Mouse (Mus musculus): ENCODE measurements around the gene Med12l. TPM values are rescaled to one million over a fixed set of nuclear protein-coding genes. Genes with fewer than 3 reads are reported as not detected.

Gene Med12l
- polyA plus RNA-seq, 1 experiment from 2014 or later: 1.6 TPM

- Histone ChIP-seq H3K4me2 (ENCODE audit: low read depth, severe bottlenecking) (no peak overlapping the region), H3K9me3 (ENCODE audit: control insufficient read depth, low read length) (no peaks in the 10 kb centered on the region), H3K9ac (ENCODE audit: low read length) (no peak overlapping the region), H3K4me1 (ENCODE audit: control insufficient read depth, insufficient read depth, low read length) (no peaks in the 10 kb centered on the region), H3K36me3 (ENCODE audit: control insufficient read depth, insufficient read depth, low read length) (no peaks in the 10 kb centered on the region), H3K27me3 (ENCODE audit: control insufficient read depth, insufficient read depth, low read length) (0 out of 2 replicates have a peak, but pooled peaks cover 6% of the 10 kb centered on the region), H3K27ac (replicated peaks; ENCODE audit: low read depth, low read length) (no peak overlapping the region), H3K4me3 (ENCODE audit: low read depth, low read length) (no peak overlapping the region)
- DNase-seq (ENCODE audit: low spot score): no peak
- no peak for ATAC-seq (ENCODE audit: insufficient number of reproducible peaks, low FRiP score, low TSS enrichment, low read depth)
- WGBS: 90% methylated on average over 3 of the region's 3 CpGs
Measured at GRCm38 (mm10) chr3:59010276-59010675, 4.7 kb downstream of the Med12l start.

- Histone ChIP-seq H3K4me2 (ENCODE audit: low read depth, severe bottlenecking) (no peak overlapping the region), H3K27me3 (ENCODE audit: control insufficient read depth, insufficient read depth, low read length) (no peaks in the 10 kb centered on the region), H3K27ac (replicated peaks; ENCODE audit: low read depth, low read length) (no peak overlapping the region), H3K9me3 (ENCODE audit: control insufficient read depth, low read length) (no peaks in the 10 kb centered on the region), H3K4me3 (ENCODE audit: low read depth, low read length) (no peak overlapping the region), H3K9ac (ENCODE audit: low read length) (no peak overlapping the region), H3K4me1 (ENCODE audit: control insufficient read depth, insufficient read depth, low read length) (no peaks in the 10 kb centered on the region), H3K36me3 (ENCODE audit: control insufficient read depth, insufficient read depth, low read length) (no peaks in the 10 kb centered on the region)
- DNase-seq (ENCODE audit: low spot score): no peak
- ATAC-seq (ENCODE audit: insufficient number of reproducible peaks, low FRiP score, low TSS enrichment, low read depth): no peak
- WGBS: 64% methylated on average over 4 of the region's 4 CpGs
Measured at GRCm38 (mm10) chr3:59015698-59016412, 10.2 kb downstream of the Med12l start.

GRCm38 (mm10) chr3:59016501-59016900, 10.9 kb downstream of the Med12l start:
- DNase-seq (ENCODE audit: low spot score): no peak
- WGBS: 88% methylated on average over 9 of the region's 9 CpGs

GRCm38 (mm10) chr3:59021236-59021635, 15.6 kb downstream of the Med12l start:
- Histone ChIP-seq H3K9ac (ENCODE audit: low read length) (no peak overlapping the region), H3K36me3 (ENCODE audit: control insufficient read depth, insufficient read depth, low read length) (no peaks in the 10 kb centered on the region), H3K27me3 (ENCODE audit: control insufficient read depth, insufficient read depth, low read length) (no peaks in the 10 kb centered on the region), H3K4me2 (ENCODE audit: low read depth, severe bottlenecking) (no peak overlapping the region), H3K27ac (replicated peaks; ENCODE audit: low read depth, low read length) (no peak overlapping the region), H3K9me3 (ENCODE audit: control insufficient read depth, low read length) (no peaks in the 10 kb centered on the region), H3K4me1 (ENCODE audit: control insufficient read depth, insufficient read depth, low read length) (no peaks in the 10 kb centered on the region), H3K4me3 (ENCODE audit: low read depth, low read length) (no peak overlapping the region)
- WGBS: 72% methylated on average over 8 of the region's 8 CpGs
- ATAC-seq (ENCODE audit: insufficient number of reproducible peaks, low FRiP score, low TSS enrichment, low read depth) (no peak), DNase-seq (ENCODE audit: low spot score) (no peak)

More at GRCm38 (mm10) chr3:59016501-59016900, 10.9 kb downstream of the Med12l start:
- no peaks in the 10 kb centered on the region for H3K9me3 ChIP-seq (ENCODE audit: control insufficient read depth, low read length)
- no peaks in the 10 kb centered on the region for H3K27me3 ChIP-seq (ENCODE audit: control insufficient read depth, insufficient read depth, low read length)
- H3K36me3 ChIP-seq (ENCODE audit: control insufficient read depth, insufficient read depth, low read length): no peaks in the 10 kb centered on the region
- ATAC-seq (ENCODE audit: insufficient number of reproducible peaks, low FRiP score, low TSS enrichment, low read depth): no peak
- no peak overlapping the region for H3K4me3 ChIP-seq (ENCODE audit: low read depth, low read length)
- H3K9ac ChIP-seq (ENCODE audit: low read length): no peak overlapping the region
- no peaks in the 10 kb centered on the region for H3K4me1 ChIP-seq (ENCODE audit: control insufficient read depth, insufficient read depth, low read length)
- H3K4me2 ChIP-seq (ENCODE audit: low read depth, severe bottlenecking): no peak overlapping the region
- H3K27ac ChIP-seq (replicated peaks; ENCODE audit: low read depth, low read length): no peak overlapping the region

GRCm38 (mm10) chr3:59022251-59022650, 16.6 kb downstream of the Med12l start:
- H3K36me3 ChIP-seq (ENCODE audit: control insufficient read depth, insufficient read depth, low read length): no peaks in the 10 kb centered on the region
- H3K27ac ChIP-seq (replicated peaks; ENCODE audit: low read depth, low read length): no peak overlapping the region
- no peaks in the 10 kb centered on the region for H3K4me1 ChIP-seq (ENCODE audit: control insufficient read depth, insufficient read depth, low read length)
- WGBS: 81% methylated on average over 2 of the region's 2 CpGs
- ATAC-seq (ENCODE audit: insufficient number of reproducible peaks, low FRiP score, low TSS enrichment, low read depth): no peak
- H3K9ac ChIP-seq (ENCODE audit: low read length): no peak overlapping the region
- DNase-seq (ENCODE audit: low spot score): no peak
- no peaks in the 10 kb centered on the region for H3K9me3 ChIP-seq (ENCODE audit: control insufficient read depth, low read length)
- H3K4me3 ChIP-seq (ENCODE audit: low read depth, low read length): no peak overlapping the region
- no peak overlapping the region for H3K4me2 ChIP-seq (ENCODE audit: low read depth, severe bottlenecking)
- no peaks in the 10 kb centered on the region for H3K27me3 ChIP-seq (ENCODE audit: control insufficient read depth, insufficient read depth, low read length)

GRCm38 (mm10) chr3:59022971-59023370, 17.3 kb downstream of the Med12l start:
- DNase-seq (ENCODE audit: low spot score) (no peak), ATAC-seq (ENCODE audit: insufficient number of reproducible peaks, low FRiP score, low TSS enrichment, low read depth) (no peak)
- H3K4me2 ChIP-seq (ENCODE audit: low read depth, severe bottlenecking): no peak overlapping the region
- no peaks in the 10 kb centered on the region for H3K36me3 ChIP-seq (ENCODE audit: control insufficient read depth, insufficient read depth, low read length)
- H3K4me1 ChIP-seq (ENCODE audit: control insufficient read depth, insufficient read depth, low read length): no peaks in the 10 kb centered on the region
- H3K27me3 ChIP-seq (ENCODE audit: control insufficient read depth, insufficient read depth, low read length): no peaks in the 10 kb centered on the region
- no peaks in the 10 kb centered on the region for H3K9me3 ChIP-seq (ENCODE audit: control insufficient read depth, low read length)
- no peak overlapping the region for H3K4me3 ChIP-seq (ENCODE audit: low read depth, low read length)
- WGBS: 90% methylated on average over 14 of the region's 14 CpGs
- no peak overlapping the region for H3K9ac ChIP-seq (ENCODE audit: low read length)
- H3K27ac ChIP-seq (replicated peaks; ENCODE audit: low read depth, low read length): no peak overlapping the region

GRCm38 (mm10) chr3:59024531-59025192, 19.0 kb downstream of the Med12l start:
- Histone ChIP-seq H3K9ac (ENCODE audit: low read length) (no peak overlapping the region), H3K27me3 (ENCODE audit: control insufficient read depth, insufficient read depth, low read length) (no peaks in the 10 kb centered on the region), H3K9me3 (ENCODE audit: control insufficient read depth, low read length) (no peaks in the 10 kb centered on the region), H3K4me2 (ENCODE audit: low read depth, severe bottlenecking) (no peak overlapping the region), H3K4me1 (ENCODE audit: control insufficient read depth, insufficient read depth, low read length) (no peaks in the 10 kb centered on the region), H3K4me3 (ENCODE audit: low read depth, low read length) (no peak overlapping the region), H3K27ac (replicated peaks; ENCODE audit: low read depth, low read length) (no peak overlapping the region), H3K36me3 (ENCODE audit: control insufficient read depth, insufficient read depth, low read length) (no peaks in the 10 kb centered on the region)
- WGBS: 64% methylated on average over 14 of the region's 14 CpGs
- DNase-seq (ENCODE audit: low spot score) (no peak), ATAC-seq (ENCODE audit: insufficient number of reproducible peaks, low FRiP score, low TSS enrichment, low read depth) (no peak)

GRCm38 (mm10) chr3:59025193-59025535, 19.5 kb downstream of the Med12l start:
- WGBS: 16% methylated on average over 4 of the region's 4 CpGs
- Histone ChIP-seq H3K9me3 (ENCODE audit: control insufficient read depth, low read length) (no peaks in the 10 kb centered on the region), H3K27me3 (ENCODE audit: control insufficient read depth, insufficient read depth, low read length) (no peaks in the 10 kb centered on the region), H3K4me1 (ENCODE audit: control insufficient read depth, insufficient read depth, low read length) (no peaks in the 10 kb centered on the region), H3K36me3 (ENCODE audit: control insufficient read depth, insufficient read depth, low read length) (no peaks in the 10 kb centered on the region), H3K4me3 (ENCODE audit: low read depth, low read length) (no peak overlapping the region), H3K9ac (ENCODE audit: low read length) (no peak overlapping the region), H3K4me2 (ENCODE audit: low read depth, severe bottlenecking) (no peak overlapping the region), H3K27ac (replicated peaks; ENCODE audit: low read depth, low read length) (no peak overlapping the region)
- DNase-seq (ENCODE audit: low spot score) (no peak), ATAC-seq (ENCODE audit: insufficient number of reproducible peaks, low FRiP score, low TSS enrichment, low read depth) (no peak)

All from limb, embryonic 11.5 days (tissue).